ENCODE assay signal across 12 mouse cellular contexts in the genomic region with DNA sequence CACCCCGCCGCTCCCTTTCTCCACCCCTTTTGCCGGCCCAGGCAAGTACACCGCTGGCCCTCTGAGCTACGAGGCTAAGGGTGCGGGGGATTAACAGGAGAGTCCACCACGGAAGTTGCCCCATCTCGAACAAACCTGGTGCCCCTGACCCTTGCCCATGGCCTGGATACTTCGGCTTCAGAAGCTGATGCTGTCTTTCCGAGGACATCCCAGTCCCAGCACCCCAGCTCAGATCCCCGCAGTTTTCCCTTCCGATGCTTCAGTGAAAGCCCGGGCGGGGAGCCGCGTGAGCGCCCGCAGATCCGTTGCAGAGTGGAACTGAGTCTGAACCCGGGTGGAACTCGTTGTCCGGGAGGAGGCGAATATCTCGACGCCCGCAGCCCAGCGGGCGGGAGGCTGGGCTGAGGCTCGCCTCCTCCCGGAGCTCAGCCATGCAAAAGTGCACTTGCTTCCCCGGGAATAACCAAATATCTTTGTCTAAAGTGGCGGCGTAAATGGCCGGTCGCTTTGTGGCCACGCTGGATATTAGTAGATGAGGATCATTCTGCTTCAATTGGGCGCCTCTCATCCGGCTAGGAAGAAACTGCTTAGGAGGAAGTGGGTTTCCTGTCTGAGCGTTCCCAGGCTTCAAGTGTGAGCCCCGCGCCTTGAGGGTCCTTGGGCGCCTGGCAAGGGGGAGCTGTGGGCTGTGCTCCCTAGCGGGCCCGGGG. TPM values are rescaled to one million over a fixed set of nuclear protein-coding genes. Genes with fewer than 3 reads are reported as not detected.
DNase-seq lines count a peak whose midpoint lies in the region; ATAC-seq and TF ChIP-seq lines count a peak whose summit lies in the region.
"Had no signal": no experiment of that assay in that cellular context is flagged by ENCODE, and none has a peak within 500 bp of the region (broad histone marks: within the 10 kb centered on the region; RNA-seq: fewer than 3 reads in every experiment).

No protein-coding gene starts in this region.

- H3K4me1 ChIP-seq in liver, embryonic 12.5 days: no peaks in the 10 kb centered on the region
- H3K4me1 ChIP-seq in forebrain, postnatal 0 days (ENCODE audit: insufficient read depth): no peaks in the 10 kb centered on the region
- peaks cover 18% of the 10 kb centered on the region for H3K4me1 ChIP-seq in midbrain, embryonic 15.5 days
- peaks cover 5% of the 10 kb centered on the region; the same call in 1 of the 2 replicates for H3K4me1 ChIP-seq in liver, postnatal 0 days (ENCODE audit: insufficient read depth)

- no peak for TF ChIP-seq EP300 in liver, postnatal 0 days (IDR thresholded peaks at IDR 0.05; ENCODE audit: low read depth)

- no peak overlapping the region for H3K9ac ChIP-seq in liver, embryonic 12.5 days
- no peak overlapping the region for H3K9ac ChIP-seq in forebrain, postnatal 0 days
- H3K9ac ChIP-seq in midbrain, embryonic 15.5 days: no peak overlapping the region
- H3K9ac ChIP-seq in liver, postnatal 0 days (replicated peaks): no peak overlapping the region

- 3% methylated on average over 44 of the region's 44 CpGs for WGBS in liver, embryonic 12.5 days (ENCODE audit: insufficient replicate concordance)
- WGBS in forebrain, postnatal 0 days: under 1% methylated on average over 44 of the region's 44 CpGs
- WGBS in midbrain, embryonic 15.5 days: 0% methylated on average over 44 of the region's 44 CpGs
- under 1% methylated on average over 44 of the region's 44 CpGs for WGBS in liver, postnatal 0 days (ENCODE audit: insufficient replicate concordance)

- ATAC-seq in liver, embryonic 12.5 days: no peak
- no peak for ATAC-seq in forebrain, postnatal 0 days
- ATAC-seq in midbrain, embryonic 15.5 days (replicated peaks): peak; percentile 26; the same call in 1 of the 2 replicates
- ATAC-seq in liver, postnatal 0 days: no peak
- ATAC-seq: Patski had no signal

- no peaks in the 10 kb centered on the region for H3K36me3 ChIP-seq in liver, embryonic 12.5 days
- H3K36me3 ChIP-seq in forebrain, postnatal 0 days (ENCODE audit: insufficient read depth): no peaks in the 10 kb centered on the region
- no peaks in the 10 kb centered on the region for H3K36me3 ChIP-seq in midbrain, embryonic 15.5 days (replicated peaks)
- H3K36me3 ChIP-seq in liver, postnatal 0 days (replicated peaks; ENCODE audit: insufficient read depth, low read length): no peaks in the 10 kb centered on the region

- H3K27ac ChIP-seq in liver, embryonic 12.5 days: no peak overlapping the region
- no peak overlapping the region; the same call in 1 of the 2 replicates for H3K27ac ChIP-seq in forebrain, postnatal 0 days (ENCODE audit: low read depth, low read length)
- H3K27ac ChIP-seq in midbrain, embryonic 15.5 days: peak overlapping the region; percentile 49
- no peak overlapping the region for H3K27ac ChIP-seq in liver, postnatal 0 days (ENCODE audit: low read depth)

- TF ChIP-seq CTCF in forebrain, postnatal 0 days (IDR thresholded peaks at IDR 0.05; ENCODE audit: low read depth): no peak
- TF ChIP-seq CTCF in liver, postnatal 0 days (IDR thresholded peaks at IDR 0.05; ENCODE audit: low read depth): no peak

- H3K4me3 ChIP-seq in liver, embryonic 12.5 days: no peak overlapping the region
- peak overlapping the region; percentile 17 for H3K4me3 ChIP-seq in forebrain, postnatal 0 days (ENCODE audit: low read depth, low read length)
- H3K4me3 ChIP-seq in midbrain, embryonic 15.5 days: peak overlapping the region; percentile 27
- H3K4me3 ChIP-seq in liver, postnatal 0 days (ENCODE audit: low read depth, low read length): no peak overlapping the region
- H3K4me3 ChIP-seq: erythroblast, embryonic 14.5 days had no signal

- no peaks in the 10 kb centered on the region for H3K9me3 ChIP-seq in liver, embryonic 12.5 days (replicated peaks)
- H3K9me3 ChIP-seq in forebrain, postnatal 0 days (ENCODE audit: low read length): no peaks in the 10 kb centered on the region
- no peaks in the 10 kb centered on the region for H3K9me3 ChIP-seq in midbrain, embryonic 15.5 days
- no peaks in the 10 kb centered on the region for H3K9me3 ChIP-seq in liver, postnatal 0 days (ENCODE audit: low read length)

- peak; percentile 15 to 30 for DNase-seq in cerebellum, postnatal 10 days
- DNase-seq in cerebellum, adult 18-20 months: no peak
- DNase-seq in liver: no peak
- peak; percentile 41 for DNase-seq in forebrain, postnatal 0 days
- no peak for DNase-seq in adrenal gland, postnatal 10 days
- DNase-seq in liver, postnatal 0 days: no peak
- DNase-seq: kidney, adult 11 months had no signal

- peak overlapping the region; percentile 24; the same call in 1 of the 2 replicates for H3K4me2 ChIP-seq in liver, embryonic 12.5 days
- H3K4me2 ChIP-seq in forebrain, postnatal 0 days (ENCODE audit: low read depth): peak overlapping the region; percentile 17; the same call in 1 of the 2 replicates
- peak overlapping the region; percentile 14 for H3K4me2 ChIP-seq in midbrain, embryonic 15.5 days
- no peak overlapping the region for H3K4me2 ChIP-seq in liver, postnatal 0 days (ENCODE audit: low read depth, low read length)

- peaks cover 100% of the 10 kb centered on the region for H3K27me3 ChIP-seq in liver, embryonic 12.5 days (replicated peaks)
- peaks cover 76% of the 10 kb centered on the region for H3K27me3 ChIP-seq in forebrain, postnatal 0 days (ENCODE audit: insufficient read depth, low read length)
- peaks cover 87% of the 10 kb centered on the region for H3K27me3 ChIP-seq in midbrain, embryonic 15.5 days (replicated peaks)
- peaks cover 96% of the 10 kb centered on the region for H3K27me3 ChIP-seq in liver, postnatal 0 days (ENCODE audit: insufficient read depth, low read length)

RNA-seq across cellular contexts. Expression of a gene that starts 0.4 kb away (rescaled TPM):
- polyA plus RNA-seq in liver, embryonic 12.5 days (2016; fragmentation: Nextera tagmentation; extraction: Ambion mirVana): not detected in 2 replicates
- total RNA-seq in forebrain, postnatal 0 days (2014; rRNA removed): 2.9 and 10.3 TPM in 2 replicates
- 3.8 and 7.2 TPM in 2 replicates for polyA plus RNA-seq in forebrain, postnatal 0 days (2015; fragmentation: Nextera tagmentation; extraction: Ambion mirVana)
- 6.3 and 8.0 TPM in 2 replicates for polyA plus RNA-seq in midbrain, embryonic 15.5 days (2015; fragmentation: Nextera tagmentation; extraction: Ambion mirVana)
- not detected for total RNA-seq in adrenal gland, postnatal 10 days (2021)
- polyA plus RNA-seq in liver, postnatal 0 days (2015; fragmentation: Nextera tagmentation; extraction: Ambion mirVana): not detected in 2 replicates
- polyA plus RNA-seq: erythroblast, embryonic 14.5 days; Patski; spleen, adult 2 months had no signal

Comparison
In these comparisons a context has a peak if more than half of its experiments do, and no peak if none do; other contexts are left out.
1. DNase-seq: peak in cerebellum, postnatal 10 days (2 of 2) and forebrain, postnatal 0 days (single experiment); none in cerebellum, adult 18-20 months (0 of 2), liver (single experiment), adrenal gland, postnatal 10 days (single experiment) and liver, postnatal 0 days (single experiment).
2. H3K4me3 ChIP-seq: peak in forebrain, postnatal 0 days (single experiment) and midbrain, embryonic 15.5 days (single experiment); none in liver, embryonic 12.5 days (single experiment) and liver, postnatal 0 days (single experiment).